Mouse (Mus musculus): ENCODE data around the gene Chid1. TPM values are rescaled to one million over a fixed set of nuclear protein-coding genes. Genes with fewer than 3 reads are reported as not detected.
A peak's percentile ranks its signal among the peaks of the same experiment; 100 is the strongest.

The Chid1 gene
- total and polyA plus RNA-seq, 2 experiments from 2014 or later: 17.7 to 23.5 TPM

GRCm38 (mm10) chr7:141492738-141493137, 46.9 kb downstream of the Chid1 start:
- H3K9me3 ChIP-seq (replicated peaks; ENCODE audit: control insufficient read depth, low read length): no peaks in the 10 kb centered on the region
- DNase-seq (ENCODE audit: low spot score): no peak
- TF ChIP-seq EP300 (IDR thresholded peaks at IDR 0.05; ENCODE audit: low read depth): no peak
- no peak for TF ChIP-seq CTCF (IDR thresholded peaks at IDR 0.05; ENCODE audit: low read depth)
- H3K4me1 ChIP-seq (ENCODE audit: control insufficient read depth, insufficient read depth): peaks cover 11% of the 10 kb centered on the region
- no peak overlapping the region for H3K4me3 ChIP-seq (ENCODE audit: low read depth, low read length)
- no peak overlapping the region for H3K4me2 ChIP-seq (ENCODE audit: low read depth, low read length)
- H3K27me3 ChIP-seq (ENCODE audit: control insufficient read depth, insufficient read depth, low read length): no peaks in the 10 kb centered on the region
- ATAC-seq (ENCODE audit: insufficient read depth, low read depth): no peak
- 87% methylated on average over 5 of the region's 5 CpGs for WGBS
- peaks cover 34% of the 10 kb centered on the region for H3K36me3 ChIP-seq (replicated peaks; ENCODE audit: control insufficient read depth, insufficient read depth, low read length)
- H3K27ac ChIP-seq (ENCODE audit: low read depth): no peak overlapping the region
- H3K9ac ChIP-seq (replicated peaks; ENCODE audit: low read depth, low read length): no peak overlapping the region

- ATAC-seq (ENCODE audit: insufficient read depth, low read depth): no peak
- peaks cover 39% of the 10 kb centered on the region for H3K36me3 ChIP-seq (replicated peaks; ENCODE audit: control insufficient read depth, insufficient read depth, low read length)
Measured at GRCm38 (mm10) chr7:141491151-141491550, 48.5 kb downstream of the Chid1 start.

GRCm38 (mm10) chr7:141487141-141487540, 52.5 kb downstream of the Chid1 start:
- Histone ChIP-seq H3K9me3 (replicated peaks; ENCODE audit: control insufficient read depth, low read length) (no peaks in the 10 kb centered on the region), H3K9ac (replicated peaks; ENCODE audit: low read depth, low read length) (no peak overlapping the region), H3K27ac (ENCODE audit: low read depth) (no peak overlapping the region), H3K4me2 (ENCODE audit: low read depth, low read length) (no peak overlapping the region), H3K4me3 (ENCODE audit: low read depth, low read length) (no peak overlapping the region), H3K27me3 (ENCODE audit: control insufficient read depth, insufficient read depth, low read length) (no peaks in the 10 kb centered on the region; the same call in 1 of the 2 replicates), H3K36me3 (replicated peaks; ENCODE audit: control insufficient read depth, insufficient read depth, low read length) (peaks cover 32% of the 10 kb centered on the region), H3K4me1 (ENCODE audit: control insufficient read depth, insufficient read depth) (peaks cover 7% of the 10 kb centered on the region; the same call in 1 of the 2 replicates)
- no peak for TF ChIP-seq EP300 (IDR thresholded peaks at IDR 0.05; ENCODE audit: low read depth)
- no peak for TF ChIP-seq CTCF (IDR thresholded peaks at IDR 0.05; ENCODE audit: low read depth)
- DNase-seq (ENCODE audit: low spot score) (no peak), ATAC-seq (ENCODE audit: insufficient read depth, low read depth) (no peak)
- 62% methylated on average over 7 of the region's 7 CpGs for WGBS

More at GRCm38 (mm10) chr7:141491151-141491550, 48.5 kb downstream of the Chid1 start:
- no peak for DNase-seq (ENCODE audit: low spot score)
- Histone ChIP-seq H3K27ac (ENCODE audit: low read depth) (no peak overlapping the region), H3K4me2 (ENCODE audit: low read depth, low read length) (no peak overlapping the region), H3K27me3 (ENCODE audit: control insufficient read depth, insufficient read depth, low read length) (no peaks in the 10 kb centered on the region), H3K9me3 (replicated peaks; ENCODE audit: control insufficient read depth, low read length) (no peaks in the 10 kb centered on the region), H3K4me1 (ENCODE audit: control insufficient read depth, insufficient read depth) (no peaks in the 10 kb centered on the region), H3K4me3 (ENCODE audit: low read depth, low read length) (no peak overlapping the region), H3K9ac (replicated peaks; ENCODE audit: low read depth, low read length) (no peak overlapping the region)
- TF ChIP-seq CTCF (IDR thresholded peaks at IDR 0.05; ENCODE audit: low read depth) (peak; percentile 16; the same call in 1 of the 2 replicates), EP300 (IDR thresholded peaks at IDR 0.05; ENCODE audit: low read depth) (no peak)
- 70% methylated on average over 2 of the region's 2 CpGs for WGBS

- no peak for ATAC-seq (ENCODE audit: insufficient read depth, low read depth)
- Histone ChIP-seq H3K27me3 (ENCODE audit: control insufficient read depth, insufficient read depth, low read length) (no peaks in the 10 kb centered on the region; the same call in 1 of the 2 replicates), H3K36me3 (replicated peaks; ENCODE audit: control insufficient read depth, insufficient read depth, low read length) (peaks cover 25% of the 10 kb centered on the region), H3K9ac (replicated peaks; ENCODE audit: low read depth, low read length) (no peak overlapping the region), H3K4me3 (ENCODE audit: low read depth, low read length) (no peak overlapping the region), H3K9me3 (replicated peaks; ENCODE audit: control insufficient read depth, low read length) (no peaks in the 10 kb centered on the region), H3K4me1 (ENCODE audit: control insufficient read depth, insufficient read depth) (peaks cover 15% of the 10 kb centered on the region), H3K27ac (ENCODE audit: low read depth) (no peak overlapping the region), H3K4me2 (ENCODE audit: low read depth, low read length) (no peak overlapping the region)
- DNase-seq (ENCODE audit: low spot score): no peak
- TF ChIP-seq EP300 (IDR thresholded peaks at IDR 0.05; ENCODE audit: low read depth): no peak
- TF ChIP-seq CTCF (IDR thresholded peaks at IDR 0.05; ENCODE audit: low read depth): no peak
- 88% methylated on average over 1 of the region's 1 CpGs for WGBS
Measured at GRCm38 (mm10) chr7:141486239-141486638, 53.4 kb downstream of the Chid1 start.

- TF ChIP-seq EP300 (IDR thresholded peaks at IDR 0.05; ENCODE audit: low read depth) (no peak), CTCF (IDR thresholded peaks at IDR 0.05; ENCODE audit: low read depth) (no peak)
- 75% methylated on average over 2 of the region's 2 CpGs for WGBS
- ATAC-seq (ENCODE audit: insufficient read depth, low read depth) (no peak), DNase-seq (ENCODE audit: low spot score) (no peak)
- peaks cover 20% of the 10 kb centered on the region for H3K4me1 ChIP-seq (ENCODE audit: control insufficient read depth, insufficient read depth)
- H3K36me3 ChIP-seq (replicated peaks; ENCODE audit: control insufficient read depth, insufficient read depth, low read length): peaks cover 21% of the 10 kb centered on the region
- no peaks in the 10 kb centered on the region; the same call in 1 of the 2 replicates for H3K27me3 ChIP-seq (ENCODE audit: control insufficient read depth, insufficient read depth, low read length)
- no peak overlapping the region for H3K4me3 ChIP-seq (ENCODE audit: low read depth, low read length)
- H3K9ac ChIP-seq (replicated peaks; ENCODE audit: low read depth, low read length): no peak overlapping the region
- no peak overlapping the region for H3K4me2 ChIP-seq (ENCODE audit: low read depth, low read length)
- H3K9me3 ChIP-seq (replicated peaks; ENCODE audit: control insufficient read depth, low read length): no peaks in the 10 kb centered on the region
- no peak overlapping the region for H3K27ac ChIP-seq (ENCODE audit: low read depth)
Measured at GRCm38 (mm10) chr7:141485606-141486005, 54.1 kb downstream of the Chid1 start.

GRCm38 (mm10) chr7:141485186-141485585, 54.5 kb downstream of the Chid1 start:
- Histone ChIP-seq H3K9me3 (replicated peaks; ENCODE audit: control insufficient read depth, low read length) (no peaks in the 10 kb centered on the region), H3K4me3 (ENCODE audit: low read depth, low read length) (no peak overlapping the region), H3K4me2 (ENCODE audit: low read depth, low read length) (no peak overlapping the region), H3K4me1 (ENCODE audit: control insufficient read depth, insufficient read depth) (peaks cover 20% of the 10 kb centered on the region), H3K27me3 (ENCODE audit: control insufficient read depth, insufficient read depth, low read length) (no peaks in the 10 kb centered on the region; the same call in 1 of the 2 replicates), H3K36me3 (replicated peaks; ENCODE audit: control insufficient read depth, insufficient read depth, low read length) (peaks cover 17% of the 10 kb centered on the region), H3K27ac (ENCODE audit: low read depth) (no peak overlapping the region), H3K9ac (replicated peaks; ENCODE audit: low read depth, low read length) (no peak overlapping the region)
- 88% methylated on average over 2 of the region's 2 CpGs for WGBS
- TF ChIP-seq EP300 (IDR thresholded peaks at IDR 0.05; ENCODE audit: low read depth) (no peak), CTCF (IDR thresholded peaks at IDR 0.05; ENCODE audit: low read depth) (no peak)
- DNase-seq (ENCODE audit: low spot score) (no peak), ATAC-seq (ENCODE audit: insufficient read depth, low read depth) (no peak)
